Mouse (Mus musculus) olfactory bulb, adult 2 months (tissue): ENCODE results near the gene Tle2.
A peak's percentile ranks its signal among the peaks of the same experiment; 100 is the strongest.

Experiments used
- CTCF ChIP-seq: fragments of 200-500 bp; IDR thresholded peaks from 2 replicates; pipeline ENCODE4 v1.5.1; 2012; ENCODE audit warnings: low read depth, mild to moderate bottlenecking, low read length, moderate library complexity; ENCODE audit not compliant: insufficient read depth
- POLR2A ChIP-seq: fragments of 200-500 bp; IDR thresholded peaks from 2 replicates; pipeline ENCODE4 v1.6.1; 2012; ENCODE audit warnings: mild to moderate bottlenecking, low read depth, low read length, moderate library complexity; ENCODE audit not compliant: insufficient read depth

DNA sequence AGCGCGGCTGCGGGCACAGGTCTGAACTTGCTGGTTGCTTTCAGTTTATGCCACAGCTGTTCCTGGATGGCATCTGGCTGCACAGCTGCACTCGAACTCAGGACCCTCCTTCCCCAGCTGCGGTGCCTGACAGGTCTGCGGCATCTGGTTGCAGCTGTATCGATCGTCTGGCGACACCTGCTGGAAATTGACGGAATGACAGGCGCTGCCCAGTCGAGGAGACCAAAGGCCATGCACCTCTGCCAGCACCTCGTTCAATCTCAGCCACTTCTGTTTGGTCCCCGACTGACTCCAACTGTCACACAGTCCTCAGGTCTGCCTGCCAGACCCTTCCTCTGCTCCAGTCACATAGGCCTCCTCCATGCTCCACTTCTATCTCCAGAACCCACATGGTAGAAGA, 47.6 kb upstream of the Tle2 start:
- TF ChIP-seq POLR2A = no peak
- peak; percentile 71 for TF ChIP-seq CTCF
